Mouse (Mus musculus) stomach, embryonic 14.5 days (tissue): ENCODE results near the gene Tcta. TPM values are rescaled to one million over a fixed set of nuclear protein-coding genes. Genes with fewer than 3 reads are reported as not detected.

Experiments used
- ATAC-seq: fragments of 200-750 bp; cut with Nextera tagmentation; 2 replicates; pipeline ENCODE4 v1.8.0; 2017; ENCODE audit warnings: low read depth, moderate TSS enrichment; ENCODE audit not compliant: insufficient number of reproducible peaks, insufficient read depth, low FRiP score
- H3K27ac ChIP-seq: fragments of 300-500 bp; sonication (generic); 2 replicates; pipeline ENCODE4 v1.5.1; 2014; ENCODE audit warnings: mild to moderate bottlenecking, low read length, moderate library complexity, mixed read lengths
- H3K27me3 ChIP-seq: fragments of 300-500 bp; sonication (generic); 2 replicates; pipeline ENCODE4 v1.6.1; 2014; ENCODE audit warnings: low read length, control low read depth, mixed read lengths; ENCODE audit not compliant: control insufficient read depth, insufficient read depth
- H3K36me3 ChIP-seq: fragments of 300-500 bp; sonication (generic); 2 replicates; pipeline ENCODE4 v1.6.1; 2014; ENCODE audit warnings: mild to moderate bottlenecking, control low read depth, low read length, moderate library complexity, mixed read lengths; ENCODE audit not compliant: control insufficient read depth, insufficient read depth
- H3K4me1 ChIP-seq: fragments of 300-500 bp; sonication (generic); 2 replicates; pipeline ENCODE4 v1.6.1; 2014; ENCODE audit warnings: low read length, control low read depth, mixed read lengths; ENCODE audit not compliant: control insufficient read depth, insufficient read depth
- H3K4me2 ChIP-seq: fragments of 300-500 bp; sonication (generic); replicated peaks from 2 replicates; pipeline ENCODE4 v1.6.1; 2014; ENCODE audit warnings: low read depth, low read length, control low read depth
- H3K4me3 ChIP-seq: fragments of 300-500 bp; sonication (generic); 2 replicates; pipeline ENCODE4 v1.5.1; 2014; ENCODE audit warnings: low read depth, low read length, control low read depth
- H3K9ac ChIP-seq: fragments of 300-500 bp; sonication (generic); replicated peaks from 2 replicates; pipeline ENCODE4 v1.6.1; 2014; ENCODE audit warnings: low read depth, mild to moderate bottlenecking, control low read depth, low read length, moderate library complexity, mixed read lengths
- H3K9me3 ChIP-seq: fragments of 300-500 bp; sonication (generic); 2 replicates; pipeline ENCODE4 v1.6.1; 2016; ENCODE audit warnings: low read depth, low read length, control low read depth; ENCODE audit not compliant: control insufficient read depth
- WGBS: fragments of 180-500 bp; shearing (Covaris S2); extraction: QIAGEN DNeasy Blood & Tissue Kit; methylation state at CpG from one replicate; pipeline ENCODE4 v1.1.7; 2014; 5-methylcytosine and 5-hydroxymethylcytosine counted together
- polyA plus RNA-seq: library from polyadenylated mRNA; unstranded; fragments of >200 nt; fragmentation: Nextera tagmentation; extraction: Ambion mirVana; gene quantifications from 2 replicates; pipeline ENCODE4 v1.2.1, GENCODE M21; 2014

Gene Tcta
- polyA plus RNA-seq, 1 experiment from 2014 or later = 37.9 TPM

DNA sequence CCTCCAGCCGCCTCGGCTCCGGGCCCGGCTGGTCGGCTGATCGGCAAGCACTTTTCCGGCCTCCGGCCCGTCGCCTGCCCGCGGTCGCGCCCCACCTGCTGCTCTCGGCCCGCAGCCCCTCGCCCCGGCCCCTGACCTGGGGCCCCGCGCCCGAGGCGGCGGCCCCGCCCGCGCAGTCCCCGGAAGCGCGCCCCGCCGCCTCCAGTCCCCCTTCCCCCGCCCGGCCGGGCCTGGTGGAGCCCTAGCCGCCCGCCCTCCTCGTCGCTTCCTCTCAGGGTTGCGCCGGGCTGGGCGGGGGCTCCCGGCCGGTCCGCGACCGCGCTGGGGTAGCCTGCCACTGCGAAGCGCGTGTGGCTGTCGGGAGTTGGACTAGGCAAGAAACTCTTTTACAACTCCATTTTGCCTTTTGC is 616 bp upstream of the Tcta start:
- peak; percentile 79 for ATAC-seq
- peak overlapping the region; percentile 100 for H3K27ac ChIP-seq
- peak overlapping the region; percentile 86 for H3K4me2 ChIP-seq
- no peaks in the 10 kb centered on the region for H3K9me3 ChIP-seq
- H3K4me3 ChIP-seq = peak overlapping the region; percentile 87
- WGBS = under 1% methylated on average over 51 of the region's 51 CpGs
- H3K27me3 ChIP-seq = no peaks in the 10 kb centered on the region
- peak overlapping the region; percentile 97 for H3K9ac ChIP-seq
- H3K4me1 ChIP-seq = peaks cover 29% of the 10 kb centered on the region
- H3K36me3 ChIP-seq = peaks cover 19% of the 10 kb centered on the region

DNA sequence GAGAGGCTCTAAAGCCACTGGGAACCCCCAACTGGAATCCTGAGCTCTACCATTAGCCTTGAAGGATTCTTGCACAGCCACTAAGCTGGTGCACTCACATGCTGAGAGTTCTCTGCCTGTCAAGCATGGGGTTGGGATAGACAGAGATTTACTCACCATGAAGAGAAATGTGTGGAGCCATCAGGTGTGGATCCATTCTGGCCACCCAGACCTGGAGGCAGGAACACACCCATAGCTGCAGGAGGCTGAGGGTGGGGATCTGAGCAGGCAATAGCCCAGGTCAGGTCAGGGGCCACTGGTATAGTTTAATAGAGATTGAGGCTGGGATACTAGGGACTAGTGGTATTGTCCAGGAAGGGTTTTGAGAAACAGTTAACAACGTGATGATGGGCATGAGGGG is 790 bp downstream of the Tcta start:
- H3K4me2 ChIP-seq = peak overlapping the region; percentile 93
- H3K4me3 ChIP-seq = peak overlapping the region; percentile 87
- peaks cover 26% of the 10 kb centered on the region for H3K4me1 ChIP-seq
- peak overlapping the region; percentile 57; the same call in 1 of the 2 replicates for H3K27ac ChIP-seq
- 0% methylated on average over 1 of the region's 1 CpGs for WGBS
- no peak for ATAC-seq
- no peaks in the 10 kb centered on the region for H3K27me3 ChIP-seq
- H3K9me3 ChIP-seq = no peaks in the 10 kb centered on the region
- peak overlapping the region; percentile 60 for H3K9ac ChIP-seq
- peaks cover 21% of the 10 kb centered on the region for H3K36me3 ChIP-seq

DNA sequence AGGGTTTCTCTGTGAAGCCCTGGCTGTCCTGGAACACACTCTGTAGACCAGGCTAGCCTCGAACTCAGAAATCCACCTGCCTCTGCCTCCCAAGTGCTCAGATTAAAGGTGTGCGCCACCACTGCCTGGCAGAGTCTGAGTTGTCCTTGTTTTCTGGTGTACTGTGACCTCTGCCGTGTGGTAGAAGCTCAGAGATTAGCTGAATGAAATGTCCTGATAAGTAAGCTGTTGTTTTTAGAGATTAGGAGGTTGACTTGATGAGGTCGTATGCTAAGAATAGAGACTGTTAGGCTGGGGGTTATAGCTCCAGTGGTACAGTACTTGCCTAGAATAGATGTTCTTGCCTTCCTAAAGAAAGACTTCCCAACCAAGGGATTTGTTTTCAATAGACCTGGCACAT is 1.2 kb downstream of the Tcta start:
- 76% methylated on average over 4 of the region's 4 CpGs for WGBS
- Histone ChIP-seq H3K36me3 (peaks cover 21% of the 10 kb centered on the region), H3K4me2 (peak overlapping the region; percentile 93), H3K27ac (no peak overlapping the region), H3K27me3 (no peaks in the 10 kb centered on the region), H3K9ac (peak overlapping the region; percentile 60; the same call in 1 of the 2 replicates), H3K4me3 (peak overlapping the region; percentile 87), H3K4me1 (peaks cover 26% of the 10 kb centered on the region), H3K9me3 (no peaks in the 10 kb centered on the region)
- ATAC-seq = no peak

DNA sequence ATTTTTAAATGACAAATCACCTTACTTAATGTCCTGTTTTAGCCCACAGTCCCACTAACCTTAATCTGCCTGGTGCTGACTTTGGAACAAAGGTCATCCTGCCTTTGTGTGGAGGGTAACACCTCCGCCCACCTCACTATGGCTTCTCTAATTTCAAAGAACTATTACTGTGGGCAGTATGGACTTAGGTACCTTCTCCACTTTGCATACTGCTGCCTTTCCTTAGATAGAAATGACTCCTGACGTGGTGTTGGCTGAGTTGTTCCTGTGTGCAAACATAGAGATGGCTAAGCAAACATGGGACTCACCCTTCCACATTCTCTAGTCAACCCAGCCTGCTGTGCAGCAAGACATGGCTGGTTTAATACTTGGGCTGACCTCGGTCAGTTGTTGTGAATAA is 4.1 kb downstream of the Tcta start:
- WGBS = 65% methylated on average over 3 of the region's 3 CpGs
- H3K9ac ChIP-seq = no peak overlapping the region

DNA sequence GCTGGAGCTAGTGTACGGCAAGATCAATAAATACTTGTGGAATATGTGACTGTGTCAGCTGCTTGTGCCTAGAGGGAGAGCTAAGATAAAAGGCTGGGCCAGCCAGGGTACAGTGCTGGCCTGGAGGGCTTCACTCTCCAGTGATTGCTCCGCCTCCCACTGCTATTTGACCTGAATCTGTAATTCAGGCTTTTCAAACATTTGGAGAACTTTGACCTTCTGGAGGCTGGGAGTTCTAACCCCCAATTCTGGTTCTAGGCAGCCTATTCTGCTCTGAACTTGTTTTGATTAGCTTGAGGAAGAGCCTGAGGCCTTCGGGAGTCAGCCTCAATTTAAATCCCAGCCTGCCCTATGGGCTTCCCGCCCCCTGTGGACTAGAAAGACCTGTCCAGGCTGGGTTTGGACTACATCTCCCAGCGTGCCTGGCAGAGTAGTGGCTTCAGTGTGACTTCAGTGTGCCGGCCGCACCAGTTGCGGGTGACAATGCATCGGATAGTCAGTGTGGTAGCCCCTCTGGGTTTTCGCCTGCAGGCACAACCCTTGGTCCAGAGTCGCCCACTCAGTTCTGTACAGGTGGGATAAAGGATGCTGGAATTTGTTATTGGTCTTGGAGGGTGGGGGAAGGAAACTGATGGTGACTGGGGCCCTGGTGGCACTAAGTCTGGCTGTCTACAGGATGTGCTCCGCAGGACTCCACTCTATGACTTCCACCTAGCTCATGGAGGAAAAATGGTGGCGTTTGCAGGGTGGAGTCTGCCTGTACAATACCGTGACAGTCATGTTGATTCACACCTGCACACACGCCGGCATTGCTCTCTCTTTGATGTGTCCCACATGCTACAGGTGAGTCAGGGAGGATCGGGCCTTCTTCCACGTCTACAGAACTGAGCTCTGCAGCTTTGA is 9.3 kb downstream of the Tcta start, which contains the start of gene Amt:
Gene Amt, plus strand, starts transcription at position 401 of the 903 bp plus-strand sequence.
- H3K9ac ChIP-seq = no peak within 1 kb of the TSS
- H3K4me1 ChIP-seq = no peaks in the 10 kb centered on the region
- peak within 1 kb of the TSS; percentile 74 for H3K27ac ChIP-seq
- H3K36me3 ChIP-seq = peaks cover 2% of the 10 kb centered on the region
- H3K4me2 ChIP-seq = peak within 1 kb of the TSS; percentile 25
- H3K27me3 ChIP-seq = no peaks in the 10 kb centered on the region
- peak; percentile 81 for ATAC-seq
- H3K4me3 ChIP-seq = peak within 1 kb of the TSS; percentile 25; the same call in 1 of the 2 replicates
- H3K9me3 ChIP-seq = no peaks in the 10 kb centered on the region
- WGBS = 21% methylated on average over 18 of the region's 18 CpGs

More for the DNA sequence above, 4.1 kb downstream of the Tcta start:
- Histone ChIP-seq H3K4me2 (no peak overlapping the region), H3K27ac (peak overlapping the region; percentile 72; the same call in 1 of the 2 replicates), H3K36me3 (peaks cover 21% of the 10 kb centered on the region), H3K27me3 (no peaks in the 10 kb centered on the region), H3K9me3 (no peaks in the 10 kb centered on the region), H3K4me3 (no peak overlapping the region), H3K4me1 (peaks cover 6% of the 10 kb centered on the region)
- ATAC-seq = peak; percentile 5; the same call in 1 of the 2 replicates

DNA sequence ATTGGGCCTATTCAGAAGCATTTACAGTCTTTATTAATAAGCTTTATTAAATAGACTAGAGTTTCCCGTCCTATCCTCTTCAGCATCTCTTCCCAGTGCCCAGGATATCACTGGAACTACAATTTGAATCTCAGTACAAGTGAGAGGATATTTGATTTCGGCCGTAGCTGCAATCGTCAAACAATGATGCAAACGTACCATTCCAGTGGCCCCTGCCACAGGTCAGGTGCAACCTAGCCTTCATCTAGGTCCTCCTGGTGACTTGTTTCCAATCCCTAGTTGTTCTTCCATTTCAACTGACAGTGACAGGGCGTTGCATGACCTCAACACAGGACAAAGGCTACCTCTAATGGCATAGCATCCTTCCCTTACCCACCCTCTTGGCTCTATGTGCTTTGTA is 15.2 kb downstream of the Tcta start:
- Histone ChIP-seq H3K27me3 (no peaks in the 10 kb centered on the region), H3K4me2 (peak overlapping the region; percentile 44), H3K4me1 (no peaks in the 10 kb centered on the region; the same call in 1 of the 2 replicates), H3K36me3 (no peaks in the 10 kb centered on the region; the same call in 1 of the 2 replicates), H3K9ac (no peak overlapping the region), H3K9me3 (no peaks in the 10 kb centered on the region), H3K4me3 (peak overlapping the region; percentile 40), H3K27ac (peak overlapping the region; percentile 18; the same call in 1 of the 2 replicates)
- no peak for ATAC-seq
- 49% methylated on average over 6 of the region's 6 CpGs for WGBS

DNA sequence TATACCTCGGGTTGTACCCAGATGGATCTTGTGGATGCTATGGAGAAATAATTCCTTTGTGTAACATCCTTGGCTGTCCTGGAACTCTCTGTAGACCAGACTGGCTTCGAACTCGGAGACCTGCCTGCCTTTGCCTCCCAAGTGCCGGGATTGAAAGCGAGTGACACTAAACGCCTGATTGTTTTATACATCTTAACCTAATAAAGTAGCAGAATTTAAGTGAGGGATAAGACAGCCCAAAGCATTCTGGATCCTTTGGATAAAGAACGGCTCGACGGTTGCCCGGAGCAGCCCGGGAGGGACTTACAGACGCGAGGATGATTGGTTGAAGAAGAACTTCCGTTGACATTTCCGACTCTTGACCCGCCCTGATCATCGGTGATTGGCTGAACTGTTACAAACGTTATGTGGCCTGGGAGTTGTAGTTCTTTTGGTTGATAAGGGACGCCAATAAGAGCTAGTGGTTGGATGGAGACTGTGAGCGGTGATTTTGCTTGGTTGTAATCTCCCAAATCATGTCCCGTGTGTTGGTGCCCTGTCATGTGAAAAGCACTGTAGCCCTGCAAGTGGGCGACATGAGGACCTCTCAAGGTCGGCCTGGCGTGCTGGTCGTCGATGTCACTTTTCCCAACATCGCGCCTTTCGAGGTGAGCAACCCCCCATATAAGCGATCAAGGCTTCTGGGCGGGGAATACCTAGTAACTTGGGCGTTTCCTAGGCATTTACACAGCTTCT is 15.8 kb downstream of the Tcta start, which contains the start of gene Nicn1:
Gene Nicn1, plus strand, starts transcription at position 414 of the 735 bp plus-strand sequence.
- WGBS = 1% methylated on average over 32 of the region's 32 CpGs
- Histone ChIP-seq H3K4me1 (no peaks in the 10 kb centered on the region; the same call in 1 of the 2 replicates), H3K27me3 (no peaks in the 10 kb centered on the region), H3K27ac (peak within 1 kb of the TSS; percentile 18; the same call in 1 of the 2 replicates), H3K4me2 (peak within 1 kb of the TSS; percentile 44), H3K36me3 (no peaks in the 10 kb centered on the region; the same call in 1 of the 2 replicates), H3K9me3 (no peaks in the 10 kb centered on the region), H3K4me3 (peak within 1 kb of the TSS; percentile 40), H3K9ac (no peak within 1 kb of the TSS; the same call in 1 of the 2 replicates)
- ATAC-seq = peak; percentile 98

DNA sequence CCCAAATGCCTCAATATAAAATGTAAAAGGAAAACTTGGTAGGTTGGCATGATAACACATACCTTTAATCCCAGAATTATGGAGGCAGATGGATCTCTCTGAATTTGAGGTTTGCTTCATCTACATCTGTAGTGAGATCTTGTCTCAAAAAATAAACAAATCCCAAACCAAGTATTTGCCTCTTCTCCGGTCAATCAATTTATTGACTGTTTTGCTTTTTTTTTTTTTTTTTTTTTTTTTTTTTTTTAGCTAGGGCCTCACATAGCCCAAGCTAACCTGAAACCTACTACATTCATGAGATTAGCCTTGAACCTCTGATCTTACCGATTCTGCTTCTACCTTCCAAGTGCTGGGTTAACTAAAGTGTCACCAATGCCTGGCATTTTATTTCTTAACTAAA is 16.6 kb downstream of the Tcta start:
- Histone ChIP-seq H3K27me3 (no peaks in the 10 kb centered on the region), H3K9me3 (no peaks in the 10 kb centered on the region), H3K36me3 (no peaks in the 10 kb centered on the region), H3K9ac (no peak overlapping the region), H3K4me3 (no peak overlapping the region), H3K27ac (no peak overlapping the region), H3K4me1 (no peaks in the 10 kb centered on the region; the same call in 1 of the 2 replicates), H3K4me2 (peak overlapping the region; percentile 33; the same call in 1 of the 2 replicates)
- no peak for ATAC-seq
- 62% methylated on average over 2 of the region's 2 CpGs for WGBS
